Mouse (Mus musculus) embryo, embryonic 11.5 days (tissue): ENCODE measurements around the gene Stub1.

ENCODE experiments used
- DNase-seq: peaks from one replicate; pipeline ENCODE4 v3.0.0-alpha.2; 2012; ENCODE audit warnings: low read depth, low spot score

The Stub1 gene

GRCm38 (mm10) chr17:25837533-25837932 is 4.3 kb upstream of the Stub1 start:
- no peak for DNase-seq

GRCm38 (mm10) chr17:25837076-25837410 is 3.8 kb upstream of the Stub1 start, which contains the start of gene Rhbdl1:
Gene Rhbdl1 (minus strand): TSS chr17:25837295.
- no peak for DNase-seq

DNA sequence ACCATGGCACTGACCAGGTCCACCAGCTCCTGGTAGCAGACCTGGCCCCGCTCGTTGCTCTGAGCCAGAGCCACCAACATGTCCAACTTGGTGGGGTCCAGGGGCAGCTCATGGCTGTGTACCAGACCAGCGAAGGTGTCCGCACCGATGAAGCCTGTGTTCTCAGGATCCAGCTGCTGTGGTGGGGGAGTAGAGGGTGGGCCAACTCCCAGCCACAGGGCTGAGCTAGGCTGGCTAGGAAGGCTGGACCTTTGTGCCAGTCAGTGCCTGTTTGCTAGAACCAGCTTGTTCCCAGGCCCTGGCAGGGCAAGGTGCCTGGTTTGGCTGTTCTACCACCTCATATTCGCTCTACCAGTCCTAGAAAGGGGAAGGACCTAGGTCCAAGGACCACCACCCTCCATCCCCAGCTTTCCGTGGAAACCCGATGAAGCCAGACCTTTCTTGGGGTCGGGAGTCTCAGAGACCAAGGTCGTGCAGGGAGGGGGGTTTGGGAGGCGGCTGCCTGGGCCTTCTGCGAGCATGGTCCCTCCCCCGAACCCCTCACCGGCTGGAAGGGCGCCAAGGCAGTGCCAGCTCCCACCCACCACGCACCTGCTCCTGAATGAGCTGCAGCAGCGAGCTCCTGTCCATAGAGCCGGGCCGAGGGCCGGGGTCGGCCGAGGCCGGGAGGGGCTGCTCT is 3.3 kb upstream of the Stub1 start:
- DNase-seq, result no peak

- no peak for DNase-seq
Observed at GRCm38 (mm10) chr17:25835816-25836215, 2.6 kb upstream of the Stub1 start.

DNA sequence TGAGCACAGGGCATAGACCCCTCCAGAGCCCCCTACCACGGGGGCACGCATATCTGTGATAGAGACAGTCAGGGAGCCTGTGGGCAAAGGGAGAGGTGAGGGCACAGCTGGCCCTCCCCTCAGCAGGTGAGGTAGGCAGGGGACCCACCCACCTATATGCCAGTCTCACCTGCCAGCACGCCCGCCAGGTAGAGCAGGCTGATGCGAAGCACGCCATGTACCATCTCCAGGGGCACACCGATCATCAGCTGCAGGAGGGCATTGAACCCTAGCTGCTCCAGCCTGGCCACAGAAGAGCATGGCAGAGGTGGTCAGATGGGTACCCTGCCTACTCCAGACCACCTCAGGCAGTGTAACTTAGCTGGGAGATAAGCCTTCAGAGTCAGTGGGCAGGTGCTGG is 2.1 kb upstream of the Stub1 start:
- DNase-seq, result no peak

GRCm38 (mm10) chr17:25834595-25835222 is 1.5 kb upstream of the Stub1 start:
- no peak for DNase-seq

DNA sequence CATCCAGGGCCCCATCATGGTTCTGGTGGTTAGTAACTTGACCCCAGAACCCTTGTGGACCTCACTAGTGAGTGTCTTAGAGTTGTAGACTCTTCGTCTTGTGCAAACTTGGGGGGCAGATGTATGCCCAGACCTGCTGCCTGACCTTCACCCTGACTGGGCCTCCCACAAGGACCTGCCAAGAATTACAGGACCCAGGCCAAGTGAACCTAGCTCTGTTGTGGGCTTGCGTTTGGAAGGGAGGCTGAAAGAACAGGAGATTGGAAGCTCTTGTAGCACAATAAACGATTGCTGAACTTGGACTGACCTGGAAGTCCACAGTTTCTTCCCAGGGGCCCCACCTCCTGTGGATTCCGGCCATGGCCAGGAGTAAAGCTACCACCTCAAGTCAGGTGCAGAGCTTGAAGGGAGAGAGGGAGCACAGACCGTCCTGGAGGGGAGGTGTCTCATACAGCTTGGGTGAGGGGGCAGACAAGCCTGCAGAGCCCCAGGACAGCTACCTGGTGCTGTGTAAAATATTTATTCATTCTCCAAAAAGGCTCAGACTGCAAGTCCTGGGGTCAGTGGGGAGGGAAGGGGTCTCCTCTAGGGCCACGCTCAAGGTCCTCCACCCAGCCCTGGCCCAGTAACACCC is 874 bp upstream of the Stub1 start:
- DNase-seq, result no peak

DNA sequence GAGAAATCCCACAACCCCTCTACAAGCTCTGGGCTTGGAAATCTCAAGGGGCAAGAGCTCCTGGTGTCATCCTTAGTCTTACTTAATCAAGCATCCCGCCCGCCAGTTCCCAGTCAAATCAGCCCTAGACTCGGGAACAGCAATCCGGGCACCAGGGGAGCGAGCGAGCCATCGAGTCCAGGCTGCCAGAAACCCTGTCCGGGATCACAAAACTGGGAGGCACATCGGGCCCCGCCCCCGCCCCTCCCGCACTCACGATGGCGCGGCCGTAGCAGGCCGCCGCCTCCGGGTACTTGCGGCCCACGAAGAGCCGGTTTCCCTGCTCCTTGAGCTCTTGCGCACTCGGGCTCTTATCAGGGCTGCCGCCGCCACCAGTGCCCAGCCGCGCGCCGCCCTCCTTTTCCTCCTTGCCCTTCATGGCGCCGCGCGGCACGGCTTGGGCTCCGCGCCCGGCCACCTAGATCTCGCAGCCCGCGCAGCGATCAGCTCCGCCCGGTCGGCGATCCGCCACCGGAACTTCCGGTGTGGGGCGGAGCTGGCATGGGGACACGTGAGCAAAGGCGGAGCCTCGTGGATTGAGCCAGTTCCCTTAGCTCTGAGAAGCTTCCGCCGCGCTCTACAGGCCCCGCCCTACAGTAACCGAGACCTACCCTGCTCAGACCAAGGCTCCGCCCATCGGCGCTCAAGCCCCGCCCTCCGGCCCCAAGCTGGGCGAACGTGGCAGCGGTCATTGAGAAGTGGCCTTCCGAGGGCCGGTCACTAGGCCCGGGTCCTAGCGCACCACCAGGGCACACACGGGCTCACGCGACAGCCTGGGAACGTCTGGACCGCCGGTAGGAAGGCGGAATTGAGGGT is 541 bp downstream of the Stub1 start:
- DNase-seq, result peak; percentile 99

- no peak for DNase-seq
Observed at GRCm38 (mm10) chr17:25831451-25832281, 1.5 kb downstream of the Stub1 start.

DNA sequence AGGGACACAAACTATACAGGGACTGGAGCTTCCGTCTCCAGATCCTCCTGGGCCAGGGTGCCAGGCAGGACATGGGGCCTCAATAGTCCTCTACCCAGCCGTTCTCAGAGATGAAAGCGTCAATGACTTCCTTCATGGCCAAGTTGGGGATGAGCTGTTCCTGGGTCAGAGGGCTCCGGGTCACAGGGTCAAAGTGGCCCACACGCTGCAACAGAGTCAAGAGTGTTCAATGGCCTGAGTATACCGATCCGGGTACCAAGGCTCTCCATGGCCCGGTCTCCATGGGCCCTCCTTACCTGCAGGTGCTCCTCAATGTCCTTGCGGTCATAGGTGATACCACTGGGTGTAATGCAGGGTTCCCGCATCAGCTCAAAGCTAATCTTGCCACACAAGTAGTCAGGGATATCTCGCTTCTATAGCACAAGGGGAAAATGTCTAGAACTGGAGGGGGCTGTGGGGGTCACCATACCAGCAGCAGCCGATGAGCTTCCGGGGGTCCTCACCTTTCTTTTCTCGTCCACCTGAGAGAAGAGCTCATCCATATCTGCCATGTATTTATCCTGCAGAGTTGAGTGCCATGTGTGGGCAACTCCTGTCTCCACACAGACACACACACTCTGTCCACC is 2.3 kb downstream of the Stub1 start:
- DNase-seq, result no peak

GRCm38 (mm10) chr17:25830200-25830753 is 2.9 kb downstream of the Stub1 start:
- no peak for DNase-seq

- no peak for DNase-seq
Observed at GRCm38 (mm10) chr17:25829558-25830017, 3.6 kb downstream of the Stub1 start.

- DNase-seq, result peak; percentile 67
Observed at GRCm38 (mm10) chr17:25828712-25829557, 4.3 kb downstream of the Stub1 start, which contains the start of gene Jmjd8. Gene Jmjd8 (plus strand): TSS chr17:25828867.

- DNase-seq, result no peak
Observed at GRCm38 (mm10) chr17:25828223-25828594, 5.0 kb downstream of the Stub1 start.

- no peak for DNase-seq
Observed at GRCm38 (mm10) chr17:25827546-25828222, 5.5 kb downstream of the Stub1 start.

- DNase-seq, result no peak
Observed at GRCm38 (mm10) chr17:25827011-25827410, 6.2 kb downstream of the Stub1 start.

- no peak for DNase-seq
Observed at GRCm38 (mm10) chr17:25825984-25826570, 7.1 kb downstream of the Stub1 start.

GRCm38 (mm10) chr17:25825311-25825710 is 7.9 kb downstream of the Stub1 start:
- no peak for DNase-seq
